Mouse (Mus musculus) right cerebral cortex, postnatal 10 days (tissue): Measurements from ENCODE around the gene Spata33.
A peak's percentile ranks its signal among the peaks of the same experiment; 100 is the strongest.
"Not testable (repeated sequence)": the region's sequence is repeated elsewhere in the genome, so short reads cannot be mapped to it uniquely, and the experiment has no call there.

Experiments
- DNase-seq, 2 experiments: peaks; one replicate each; pipeline ENCODE4 v3.0.0; 2021; ENCODE audit warnings: low spot score in 2 of 2

The Spata33 gene

GRCm38 (mm10) chr8:123212321-123213117 is at the start of gene Spata33, which contains the start of gene Chmp1a:
TSS of gene Spata33 (plus strand) at chr8:123212832.
TSS of gene Chmp1a (minus strand) at chr8:123212763.
- DNase-seq = peak; percentile 93 to 95

- DNase-seq = no peak
Observed at GRCm38 (mm10) chr8:123181391-123181790, 31.2 kb upstream of the Spata33 start.

- no peak for DNase-seq
Observed at GRCm38 (mm10) chr8:123185566-123186409, 26.8 kb upstream of the Spata33 start, which contains the start of gene Dpep1. TSS of gene Dpep1 (plus strand) at chr8:123186242.

- DNase-seq = no peak
Observed at GRCm38 (mm10) chr8:123188006-123188405, 24.6 kb upstream of the Spata33 start.

- DNase-seq = no peak
Observed at GRCm38 (mm10) chr8:123188841-123189240, 23.8 kb upstream of the Spata33 start.

- peak; percentile 79 to 85 for DNase-seq
Observed at GRCm38 (mm10) chr8:123190678-123191077, 22.0 kb upstream of the Spata33 start.

- no peak for DNase-seq
Observed at GRCm38 (mm10) chr8:123191908-123192307, 20.7 kb upstream of the Spata33 start.

GRCm38 (mm10) chr8:123193771-123194170 is 18.9 kb upstream of the Spata33 start:
- no peak for DNase-seq

GRCm38 (mm10) chr8:123197016-123197415 is 15.6 kb upstream of the Spata33 start:
- DNase-seq = not testable (repeated sequence)

- no peak for DNase-seq
Observed at GRCm38 (mm10) chr8:123199864-123200263, 12.8 kb upstream of the Spata33 start.

GRCm38 (mm10) chr8:123202288-123202687 is 10.3 kb upstream of the Spata33 start:
- peak; percentile 74 to 85 for DNase-seq

GRCm38 (mm10) chr8:123203571-123203970 is 9.1 kb upstream of the Spata33 start:
- no peak for DNase-seq

GRCm38 (mm10) chr8:123211876-123212275 is 756 bp upstream of the Spata33 start:
- DNase-seq = no peak

GRCm38 (mm10) chr8:123213118-123213772 is 613 bp downstream of the Spata33 start:
- no peak for DNase-seq

- no peak for DNase-seq
Observed at GRCm38 (mm10) chr8:123215430-123215829, 2.8 kb downstream of the Spata33 start.

GRCm38 (mm10) chr8:123220917-123221316 is 8.3 kb downstream of the Spata33 start:
- DNase-seq = no peak

- DNase-seq = peak; percentile 94 to 95
Observed at GRCm38 (mm10) chr8:123224278-123225266, 11.9 kb downstream of the Spata33 start, which contains the start of gene Cdk10. TSS of gene Cdk10 (plus strand) at chr8:123224842.

GRCm38 (mm10) chr8:123228416-123228815 is 15.8 kb downstream of the Spata33 start:
- DNase-seq = no peak

- DNase-seq = not testable (repeated sequence)
Observed at GRCm38 (mm10) chr8:123230326-123230725, 17.7 kb downstream of the Spata33 start.

- DNase-seq = no peak
Observed at GRCm38 (mm10) chr8:123231742-123232141, 19.1 kb downstream of the Spata33 start.

GRCm38 (mm10) chr8:123232553-123232952 is 19.9 kb downstream of the Spata33 start:
- DNase-seq = no peak
